ENCODE assay signal across 8 mouse cellular contexts in the genomic region with DNA sequence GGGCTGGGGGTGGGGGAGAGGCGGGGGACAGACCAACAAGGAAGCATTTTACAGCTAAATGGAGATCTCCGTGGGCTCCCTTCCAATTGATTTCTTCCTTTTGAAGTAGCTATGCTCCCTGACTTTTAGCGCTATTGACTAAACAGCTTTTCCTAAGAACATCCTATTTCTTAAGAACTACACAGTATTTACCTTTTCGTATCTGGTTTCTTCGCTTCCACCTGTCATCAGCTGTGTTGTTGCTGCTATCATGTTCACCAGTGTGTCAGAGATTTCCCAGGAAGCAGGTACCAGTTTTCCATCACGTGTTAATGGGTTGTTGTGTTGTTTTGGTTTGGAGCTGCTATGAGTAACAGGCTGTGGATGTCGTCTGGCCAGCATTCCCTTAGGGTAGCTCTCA. TPM values are rescaled to one million over a fixed set of nuclear protein-coding genes. Genes with fewer than 3 reads are reported as not detected.
DNase-seq lines count a peak whose midpoint lies in the region; ATAC-seq and TF ChIP-seq lines count a peak whose summit lies in the region.

Natd1 (minus strand) TSS at position 260 of the 400 bp plus-strand sequence.

- no peaks in the 10 kb centered on the region for H3K36me3 ChIP-seq in liver, adult 2 months (ENCODE audit: control insufficient read depth, insufficient read depth, low read length)
- 0 out of 2 replicates have a peak, but pooled peaks cover 2% of the 10 kb centered on the region for H3K36me3 ChIP-seq in heart, embryonic 10.5 days
- no peaks in the 10 kb centered on the region for H3K36me3 ChIP-seq in small intestine, adult 2 months (ENCODE audit: control insufficient read depth, insufficient read depth, low read length)

- DNase-seq in liver, adult 2 months (ENCODE audit: extremely low read depth, low read depth, low spot score), result no peak
- no peak for DNase-seq in liver
- DNase-seq in adrenal gland, postnatal 4 days (ENCODE audit: low spot score in 2 of 2), result no peak
- DNase-seq in heart, embryonic 10.5 days (ENCODE audit: low spot score), result no peak
- DNase-seq in left cerebral cortex, postnatal 25 days (ENCODE audit: low spot score in 2 of 2), result peak in 1 of 2 experiments; percentile 6
- no peak for DNase-seq in lung, postnatal 25 days (ENCODE audit: low spot score)

- H3K79me2 ChIP-seq in liver, adult 2 months (ENCODE audit: control insufficient read depth, insufficient read depth, low read length), result peaks cover 8% of the 10 kb centered on the region; the same call in 1 of the 2 replicates

- no peaks in the 10 kb centered on the region for H3K9me3 ChIP-seq in heart, embryonic 10.5 days

- 48% methylated on average over 7 of the region's 7 CpGs for WGBS in liver, adult 2 months
- 24% methylated on average over 7 of the region's 7 CpGs for WGBS in heart, embryonic 10.5 days
- WGBS in small intestine, adult 2 months, result 16% methylated on average over 7 of the region's 7 CpGs

- TF ChIP-seq POLR2A in liver, adult 2 months (IDR thresholded peaks at IDR 0.05; ENCODE audit: extremely low read depth, insufficient read depth, low read length), result no peak
- no peak for TF ChIP-seq POLR2A in small intestine, adult 2 months (IDR thresholded peaks at IDR 0.05; ENCODE audit: low read depth, low read length)

- peak within 1 kb of the TSS; percentile 80 for H3K4me3 ChIP-seq in liver, adult 2 months (ENCODE audit: insufficient read depth, low read depth, low read length)
- peak within 1 kb of the TSS; percentile 97 for H3K4me3 ChIP-seq in heart, embryonic 10.5 days
- peak within 1 kb of the TSS; percentile 81 for H3K4me3 ChIP-seq in small intestine, adult 2 months (ENCODE audit: low read depth, low read length)

- no peak for ATAC-seq in cerebellum, adult (ENCODE audit: insufficient number of reproducible peaks, low FRiP score, low TSS enrichment)

- peak within 1 kb of the TSS; percentile 65 for H3K27ac ChIP-seq in liver, adult 2 months (replicated peaks; ENCODE audit: insufficient read depth, low read depth, low read length)
- peak within 1 kb of the TSS; percentile 92 for H3K27ac ChIP-seq in heart, embryonic 10.5 days
- H3K27ac ChIP-seq in small intestine, adult 2 months (ENCODE audit: insufficient read depth, low read depth, low read length), result peak within 1 kb of the TSS; percentile 40

- no peaks in the 10 kb centered on the region for H3K27me3 ChIP-seq in liver, adult 2 months (ENCODE audit: control insufficient read depth, insufficient read depth, low read length)
- no peaks in the 10 kb centered on the region for H3K27me3 ChIP-seq in heart, embryonic 10.5 days (ENCODE audit: insufficient read depth, poor library complexity, severe bottlenecking)
- no peaks in the 10 kb centered on the region for H3K27me3 ChIP-seq in small intestine, adult 2 months (ENCODE audit: control insufficient read depth, insufficient read depth, low read length)

- intact Hi-C loops in left cerebral cortex, postnatal 25 days (cut with DNase I), result no loop called here

- no peak for TF ChIP-seq CTCF in liver, adult 2 months (IDR thresholded peaks at IDR 0.05; ENCODE audit: low read depth, low read length)
- TF ChIP-seq CTCF in small intestine, adult 2 months (IDR thresholded peaks at IDR 0.05; ENCODE audit: extremely low read depth, insufficient read length, insufficient replicate concordance, low read depth, low read length), result no peak

- peaks cover 15% of the 10 kb centered on the region for H3K4me1 ChIP-seq in liver, adult 2 months (ENCODE audit: control insufficient read depth, insufficient read depth, low read length)
- peaks cover 48% of the 10 kb centered on the region for H3K4me1 ChIP-seq in heart, embryonic 10.5 days
- H3K4me1 ChIP-seq in small intestine, adult 2 months (ENCODE audit: control insufficient read depth, insufficient read depth, insufficient read length, low read length), result peaks cover 11% of the 10 kb centered on the region

- H3K9ac ChIP-seq in liver, adult 2 months (ENCODE audit: low read depth, low read length), result peak within 1 kb of the TSS; percentile 92

RNA-seq across cellular contexts. Expression of gene Natd1, which starts in this region (rescaled TPM):
- total RNA-seq in liver, adult 2 months (2014; rRNA removed), result 1.1 and 2.2 TPM in 2 replicates
- 6.6 and 7.0 TPM in 2 replicates for polyA plus RNA-seq in liver, adult 2 months (2012; rRNA removed)
- 10 to 100 TPM; 30.8 TPM for total RNA-seq in adrenal gland, postnatal 4 days (2021)
- 25.5 and 28.6 TPM in 2 replicates for polyA plus RNA-seq in heart, embryonic 10.5 days (2016; fragmentation: Nextera tagmentation; extraction: Ambion mirVana)
- 10 to 100 TPM; 10.3 to 11.1 TPM for total RNA-seq in left cerebral cortex, postnatal 25 days (2021)
- 7.1 and 13.2 TPM in 2 replicates for polyA plus RNA-seq in small intestine, adult 2 months (2012; rRNA removed)

Comparison
In these comparisons a context has a peak if more than half of its experiments do, and no peak if none do; other contexts are left out.
1. H3K27ac ChIP-seq: peak in every context shown above with its lines; median percentile 92 in heart, embryonic 10.5 days; 65 in liver, adult 2 months; 40 in small intestine, adult 2 months.